In genomic region chr6:140708059-140708458, GRCm38 (mm10) we compare ENCODE assay signal across 24 mouse cellular contexts. TPM values are rescaled to one million over a fixed set of nuclear protein-coding genes. Genes with fewer than 3 reads are reported as not detected.
DNase-seq lines count a peak whose midpoint lies in the region; ATAC-seq and TF ChIP-seq lines count a peak whose summit lies in the region.
"Had no signal": no experiment of that assay in that cellular context is flagged by ENCODE, and none has a peak within 500 bp of the region (broad histone marks: within the 10 kb centered on the region; RNA-seq: fewer than 3 reads in every experiment).

No protein-coding gene starts in this region.

- H3K36me3 ChIP-seq in thymus, adult 2 months (ENCODE audit: control insufficient read depth, insufficient read depth, low read length), result no peaks in the 10 kb centered on the region
- H3K36me3 ChIP-seq: hindbrain, embryonic 15.5 days; limb, embryonic 15.5 days; stomach, embryonic 15.5 days had no signal

- H3K4me3 ChIP-seq in thymus, adult 2 months (ENCODE audit: control insufficient read depth, insufficient read depth, low read length), result no peak overlapping the region
- H3K4me3 ChIP-seq: hindbrain, embryonic 15.5 days; limb, embryonic 15.5 days; stomach, embryonic 15.5 days had no signal

- H3K27me3 ChIP-seq in thymus, adult 2 months (ENCODE audit: control insufficient read depth, insufficient read depth, low read length), result no peaks in the 10 kb centered on the region
- H3K27me3 ChIP-seq: hindbrain, embryonic 15.5 days; limb, embryonic 15.5 days; stomach, embryonic 15.5 days had no signal

- peak overlapping the region; percentile 54; the same call in 1 of the 2 replicates for H3K27ac ChIP-seq in thymus, adult 2 months (ENCODE audit: control insufficient read depth, insufficient read depth, low read length)
- H3K27ac ChIP-seq: hindbrain, embryonic 15.5 days; limb, embryonic 15.5 days; stomach, embryonic 15.5 days had no signal

- peaks cover 25% of the 10 kb centered on the region for H3K4me1 ChIP-seq in thymus, adult 2 months (replicated peaks; ENCODE audit: control insufficient read depth, insufficient read depth, low read length)
- H3K4me1 ChIP-seq: hindbrain, embryonic 15.5 days; stomach, embryonic 15.5 days had no signal

- peak; percentile 87 for ATAC-seq in CD4-positive, CD25-positive, alpha-beta regulatory T cell, adult 4 months
- ATAC-seq: forebrain, postnatal 0 days had no signal

- TF ChIP-seq POLR2A in thymus, adult 2 months (IDR thresholded peaks at IDR 0.05; ENCODE audit: control insufficient read depth, extremely low read depth, insufficient read depth, low read length, poor library complexity), result no peak

- TF ChIP-seq CTCF in thymus, adult 2 months (IDR thresholded peaks at IDR 0.05; ENCODE audit: borderline replicate concordance, control insufficient read depth, extremely low read depth, insufficient read depth, low read length, poor library complexity), result no peak

- peak; percentile 90 for DNase-seq in CD4-positive helper T cell, adult 2 months (ENCODE audit: low read depth, low spot score)
- peak; percentile 86 for DNase-seq in induced T-regulatory cell, adult 2 months (ENCODE audit: low read depth)
- DNase-seq in thymus, adult 2 months, result peak; percentile 47
- no peak for DNase-seq in right cerebral cortex, adult 2 months (ENCODE audit: low spot score in 2 of 2)
- no peak for DNase-seq in adrenal gland, postnatal 14 days
- no peak for DNase-seq in gastrocnemius, postnatal 4 days (ENCODE audit: low spot score in 2 of 2)
- DNase-seq in right cerebral cortex, postnatal 10 days (ENCODE audit: low spot score in 2 of 2), result no peak
- DNase-seq: cerebellum, postnatal 10 days; forebrain, postnatal 0 days; gastrocnemius, postnatal 25 days; heart, postnatal 14 days; kidney, adult 11 months; kidney, postnatal 10 days; lung, postnatal 14 days had no signal

- 6% methylated on average over 10 of the region's 10 CpGs for WGBS in thymus, adult 2 months

RNA-seq across cellular contexts. Expression of gene Gm11077, which starts 21.0 kb away (rescaled TPM):
- not detected for polyA plus RNA-seq in CD4-positive, CD25-positive, alpha-beta regulatory T cell, adult 4 months (2017; shearing (Covaris generic))
- not detected in 2 replicates for polyA plus RNA-seq in thymus, adult 2 months (2012; rRNA removed)
- total RNA-seq in adrenal gland, postnatal 14 days (2021), result not detected in 2 replicates
- total RNA-seq in gastrocnemius, postnatal 4 days (2021), result not detected
- total RNA-seq: adrenal gland, postnatal 4 days; forebrain, postnatal 0 days; gastrocnemius, postnatal 25 days; heart, postnatal 14 days; layer of hippocampus, adult 8-10 months had no signal
- polyA plus RNA-seq: forebrain, postnatal 0 days; heart, embryonic 11.5 days; hindbrain, embryonic 15.5 days; limb, embryonic 15.5 days; liver, embryonic 16.5 days; midbrain, embryonic 11.5 days; neural tube, embryonic 14.5 days; stomach, embryonic 15.5 days had no signal

Comparison
In these comparisons a context has a peak if more than half of its experiments do, and no peak if none do; other contexts are left out.
1. DNase-seq: peak in CD4-positive helper T cell, adult 2 months (single experiment), induced T-regulatory cell, adult 2 months (single experiment) and thymus, adult 2 months (single experiment); none in right cerebral cortex, adult 2 months (0 of 2), adrenal gland, postnatal 14 days (single experiment), gastrocnemius, postnatal 4 days (0 of 2) and right cerebral cortex, postnatal 10 days (0 of 2).